Mouse (Mus musculus) mesoderm, embryonic 11.5 days (tissue): ENCODE data around the gene Garem2.
A peak's percentile ranks its signal among the peaks of the same experiment; 100 is the strongest.
"Not testable (repeated sequence)": the region's sequence is repeated elsewhere in the genome, so short reads cannot be mapped to it uniquely, and the experiment has no call there.

Source experiments
- DNase-seq: peaks from one replicate; pipeline ENCODE4 v3.0.0-alpha.2; 2012; ENCODE audit warnings: low read depth, low spot score

Garem2 gene

DNA sequence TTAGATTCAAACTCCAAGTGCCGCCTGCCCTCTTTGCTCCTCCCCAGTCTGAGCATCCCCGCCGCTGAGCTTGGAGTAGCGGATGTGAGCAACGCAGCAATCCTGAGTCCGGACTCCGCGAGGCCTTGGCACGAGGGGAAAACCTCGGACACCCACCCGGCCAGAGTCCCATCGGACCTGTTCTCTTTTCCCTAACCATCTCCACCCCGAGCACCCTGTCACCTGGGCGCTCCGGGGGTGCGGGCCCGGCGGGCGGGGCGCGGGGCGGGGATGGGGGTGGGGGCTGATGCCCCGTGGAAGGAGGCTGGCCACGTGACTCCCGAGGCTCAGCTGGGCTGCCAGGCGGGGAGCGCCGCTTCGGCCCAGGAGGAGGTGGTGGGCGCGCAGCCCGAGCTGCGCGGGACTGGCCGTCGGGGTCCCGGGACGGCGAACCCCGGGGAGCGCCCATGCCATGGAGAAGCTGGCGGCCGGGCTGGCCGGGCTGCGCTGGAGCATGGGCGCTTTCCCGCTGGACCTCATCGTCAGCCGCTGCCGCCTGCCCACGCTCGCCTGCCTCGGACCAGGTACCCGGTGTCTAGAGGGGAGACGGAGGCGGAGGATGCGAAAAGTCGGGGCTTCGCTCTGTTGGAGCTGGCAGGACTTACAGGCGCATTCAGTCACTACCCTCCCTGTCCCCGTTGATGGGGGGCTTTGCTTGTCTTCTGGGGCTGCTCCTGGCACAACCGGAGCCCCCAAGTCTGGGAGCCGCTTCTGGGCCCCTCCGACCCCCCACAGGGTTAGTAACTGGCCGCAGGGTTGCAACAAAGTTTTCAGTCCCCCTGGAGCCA lies at the start of gene Garem2:
Gene Garem2, plus strand, starts transcription at position 321 of the 827 bp plus-strand sequence.
- peak; percentile 42 for DNase-seq

DNA sequence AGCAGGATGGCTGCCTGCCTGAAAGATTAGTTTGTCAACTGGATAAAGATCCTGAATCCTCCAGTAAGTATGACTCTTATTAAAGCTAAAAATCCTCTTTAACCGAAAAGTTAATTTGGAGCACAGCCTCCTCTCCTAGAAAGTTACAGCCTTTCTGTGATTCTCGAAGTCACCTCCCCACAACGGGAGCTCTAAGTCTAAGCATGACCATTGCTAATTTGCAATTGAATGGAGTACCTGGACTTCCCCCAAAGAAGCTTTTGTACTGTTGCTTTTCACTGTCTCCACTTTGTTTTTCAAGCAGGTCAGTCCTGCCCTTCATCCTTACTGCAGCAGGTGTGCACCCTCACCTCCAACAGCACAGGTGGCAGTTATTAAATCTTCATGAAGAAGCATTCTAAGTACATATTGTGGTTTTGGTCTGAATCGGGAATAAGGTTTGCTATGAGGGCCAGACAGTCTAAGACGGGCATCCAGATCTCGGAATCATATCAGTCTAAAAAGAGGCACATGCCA lies 46.7 kb upstream of the Garem2 start:
- DNase-seq: no peak

DNA sequence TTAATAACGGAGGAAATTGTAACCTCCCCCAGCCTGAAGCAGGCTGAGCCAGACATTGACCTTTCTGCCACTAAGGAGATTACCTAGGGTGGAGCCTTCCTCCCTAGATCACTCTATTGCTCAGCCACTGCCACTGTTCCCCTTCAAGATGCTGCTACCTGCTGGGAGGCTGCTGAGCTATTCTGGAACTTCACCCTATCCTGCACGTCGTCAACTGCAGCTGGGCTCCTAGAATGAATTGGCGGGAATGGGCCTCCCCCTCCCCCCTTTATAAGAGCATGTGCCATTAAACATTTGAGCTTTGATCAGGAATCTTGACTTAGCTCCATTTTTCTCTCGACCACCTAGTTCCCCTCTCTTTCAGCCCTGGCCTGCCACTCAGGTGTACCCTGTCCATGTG lies 45.4 kb upstream of the Garem2 start:
- DNase-seq: not testable (repeated sequence)

DNA sequence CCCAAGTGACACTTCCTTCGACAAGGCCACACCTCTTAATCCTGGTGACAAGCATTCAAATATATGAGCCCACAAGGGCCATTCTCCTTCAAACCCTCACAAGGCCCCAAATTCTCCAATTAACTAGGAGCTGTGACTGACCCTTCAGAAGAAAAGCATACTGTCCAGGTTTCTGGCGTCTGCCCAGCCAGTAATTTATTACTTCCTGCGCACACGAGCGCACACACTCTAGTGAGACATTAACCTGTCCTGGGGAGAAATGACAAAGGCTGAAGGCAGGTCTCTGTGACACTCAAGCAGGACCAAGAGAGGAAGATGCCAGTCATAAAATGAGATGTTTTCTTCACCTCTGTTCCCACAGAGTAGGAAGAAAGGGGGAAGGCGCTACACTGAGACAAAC lies 37.2 kb upstream of the Garem2 start:
- DNase-seq: peak; percentile 6

DNA sequence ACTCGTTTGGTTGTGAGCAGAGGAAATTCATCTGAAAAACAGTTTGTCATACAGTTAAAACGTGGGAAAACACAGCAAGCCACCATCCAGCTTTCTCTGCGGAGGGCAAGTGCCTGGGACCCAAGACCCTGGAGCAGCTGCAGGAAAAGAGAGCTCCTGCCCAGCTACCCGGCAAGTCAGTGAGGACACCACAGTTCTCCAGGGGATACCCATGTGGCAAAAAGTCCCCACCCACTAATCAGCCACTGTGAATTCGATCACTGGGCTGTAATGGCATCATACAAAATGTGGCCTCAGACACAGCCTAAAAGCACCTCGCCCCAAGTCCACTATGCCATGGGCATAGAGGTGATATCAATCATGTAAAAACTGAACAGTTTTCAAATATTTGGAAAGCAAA lies 33.3 kb upstream of the Garem2 start:
- DNase-seq: no peak

DNA sequence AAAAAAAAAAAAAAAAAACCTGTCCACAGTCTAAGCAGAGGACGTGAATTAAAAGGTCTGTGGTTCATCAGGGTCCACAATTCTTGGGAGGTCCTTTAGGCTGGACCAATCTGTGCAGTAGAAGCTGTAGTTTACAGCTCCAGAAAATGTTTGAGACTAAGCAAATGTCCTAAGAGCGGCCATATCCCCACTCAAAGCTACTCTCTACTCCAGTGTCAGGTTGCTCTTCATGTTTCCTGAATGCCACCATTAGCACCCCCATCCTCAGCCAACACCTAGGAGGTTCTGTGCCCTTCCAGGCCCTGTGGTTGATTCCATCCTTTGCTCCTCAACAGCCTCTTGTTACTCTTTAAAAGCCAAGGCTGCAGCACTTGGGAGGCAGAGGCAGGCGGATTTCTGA lies 32.6 kb upstream of the Garem2 start:
- no peak for DNase-seq

DNA sequence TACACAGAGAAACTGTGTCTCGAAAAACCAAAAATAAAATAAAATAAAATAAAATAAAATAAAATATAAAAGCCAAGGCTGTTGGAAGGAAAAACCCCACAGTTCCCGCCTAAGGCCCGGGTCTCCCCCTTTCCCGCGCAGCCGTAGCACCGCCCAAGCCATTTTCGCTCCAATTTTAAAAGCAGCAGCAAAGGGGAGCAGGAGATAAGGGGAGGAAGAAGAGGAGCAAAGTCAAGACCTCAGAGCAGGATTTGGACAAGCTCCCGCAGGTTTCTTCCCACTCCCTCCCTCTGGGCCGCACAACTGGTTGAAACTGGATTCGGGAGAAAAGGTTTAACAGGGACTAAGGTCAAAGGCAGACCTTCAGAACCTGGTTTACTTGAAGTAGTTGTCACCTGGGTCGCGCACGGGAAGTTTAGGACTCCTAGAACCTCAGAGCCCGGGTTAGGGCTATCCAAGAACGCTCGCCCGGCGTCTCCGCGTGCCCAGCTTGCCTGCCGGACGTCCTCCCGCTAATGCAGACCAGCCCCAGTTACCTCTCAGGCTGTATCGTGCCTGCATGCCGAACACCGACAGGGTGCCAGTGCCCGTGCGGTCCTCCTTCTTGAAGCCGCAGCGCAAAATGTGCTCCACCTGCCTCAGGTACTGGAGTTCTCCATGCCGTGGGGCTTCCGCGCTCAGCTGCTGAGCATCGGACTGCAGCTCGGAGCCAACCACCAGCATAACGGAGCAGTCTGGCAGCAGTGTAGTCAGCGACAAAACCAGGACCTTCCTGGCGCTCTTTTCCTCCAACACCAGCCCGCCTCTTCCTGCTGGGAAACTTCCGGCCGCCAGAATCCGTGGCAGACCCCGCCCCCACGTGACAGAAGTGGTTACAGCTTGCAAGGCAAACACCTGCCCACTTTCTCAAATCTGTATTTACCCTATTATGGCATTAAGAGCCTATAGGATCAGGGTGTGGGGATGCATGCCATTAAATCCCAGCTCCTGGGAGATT lies 31.8 kb upstream of the Garem2 start, which contains the start of gene Tyms:
Gene Tyms, minus strand, starts transcription at position 793 of the 997 bp plus-strand sequence.
- peak; percentile 83 for DNase-seq

DNA sequence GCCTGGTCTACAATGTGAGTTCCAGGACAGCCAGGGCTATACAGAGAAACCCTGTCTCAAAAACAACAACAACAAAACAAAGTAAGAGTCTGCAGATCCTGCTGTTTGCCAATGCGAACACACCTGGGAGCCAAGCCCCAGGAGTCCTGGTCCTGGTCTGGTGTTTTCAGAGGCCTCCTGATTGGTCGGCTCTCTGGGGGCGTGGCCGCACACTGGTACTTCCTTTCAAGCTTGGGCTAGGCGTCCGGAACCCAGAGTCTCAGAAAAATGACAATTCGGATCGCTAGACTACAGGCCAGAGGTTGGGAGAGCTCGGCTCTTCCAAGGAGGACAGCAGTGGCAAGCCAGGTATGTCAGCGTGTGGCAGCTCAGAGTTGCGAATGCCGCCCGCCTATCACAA lies 12.3 kb upstream of the Garem2 start:
- DNase-seq: no peak

DNA sequence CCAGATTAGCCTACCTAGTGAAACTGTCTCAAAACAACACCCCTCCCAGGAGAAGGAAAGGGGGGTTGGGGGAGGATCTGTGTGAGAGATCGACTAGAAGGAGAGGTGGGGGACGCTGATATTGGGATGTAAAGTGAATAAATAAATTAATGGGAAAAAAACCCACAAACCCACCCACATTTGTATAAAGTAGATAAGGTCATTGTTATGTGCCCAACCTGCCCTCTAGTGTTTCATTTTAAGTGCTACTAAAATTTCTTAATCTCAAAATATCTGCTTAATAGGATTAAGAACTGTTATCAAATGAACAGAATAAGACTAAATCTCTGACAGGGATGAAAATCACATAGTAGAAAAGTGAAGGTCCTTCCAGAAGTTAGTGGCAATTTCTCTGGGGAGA lies 10.6 kb upstream of the Garem2 start:
- DNase-seq: no peak

DNA sequence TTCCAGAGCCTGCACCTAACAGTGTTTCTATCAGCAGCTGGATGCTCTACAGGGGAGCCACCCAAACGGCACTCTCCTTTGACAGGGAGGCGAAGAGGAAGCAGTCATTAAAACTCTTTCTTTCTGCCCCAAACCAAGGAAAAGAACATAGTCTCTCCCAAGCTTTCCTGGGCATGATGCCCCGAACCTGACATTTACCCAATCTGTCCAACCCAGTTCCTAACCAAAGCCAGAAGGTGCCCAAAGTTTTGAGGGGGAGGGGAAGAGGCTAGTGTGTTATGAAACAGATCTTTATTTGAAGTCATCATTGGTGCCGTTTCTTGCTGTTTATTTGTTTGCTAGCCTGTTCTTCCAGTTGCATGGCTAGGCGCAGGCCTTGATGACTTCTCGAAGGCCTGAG lies 9.2 kb upstream of the Garem2 start:
- DNase-seq: no peak

DNA sequence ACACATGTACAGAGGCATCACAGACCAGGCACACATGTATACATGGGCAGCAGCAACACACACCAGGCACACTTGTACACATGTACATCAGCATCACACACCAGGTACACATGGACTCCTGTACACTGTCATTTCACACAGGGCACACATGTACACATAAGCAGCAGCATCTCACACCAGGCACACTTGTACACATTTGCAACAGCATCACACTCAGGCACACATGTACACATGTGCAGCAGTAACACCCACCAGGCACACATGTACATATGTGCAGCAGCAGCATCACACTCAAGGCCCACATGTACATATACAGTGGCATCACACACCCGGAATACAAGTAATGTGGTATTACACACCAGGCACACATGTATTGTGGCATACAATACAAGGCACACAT lies 6.7 kb upstream of the Garem2 start:
- DNase-seq: no peak

DNA sequence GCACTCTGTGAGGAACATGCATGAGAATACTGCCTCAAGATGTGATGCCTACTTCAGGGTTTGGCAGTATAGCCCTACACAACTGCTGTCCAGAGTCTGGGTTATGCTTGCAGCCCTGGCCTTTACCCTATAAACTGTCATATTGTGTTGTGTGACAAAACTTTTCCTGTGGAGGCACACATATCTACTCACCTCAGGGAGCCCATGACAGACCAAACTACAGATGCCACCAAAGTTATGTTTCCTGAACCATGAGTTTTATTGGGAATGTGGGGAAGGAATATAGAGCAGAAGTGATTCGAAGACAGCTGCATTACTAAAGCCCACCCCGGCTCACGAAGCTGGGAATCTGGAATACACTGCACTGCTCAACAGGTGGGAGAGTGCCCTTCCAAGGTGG lies 1.6 kb upstream of the Garem2 start:
- DNase-seq: no peak

DNA sequence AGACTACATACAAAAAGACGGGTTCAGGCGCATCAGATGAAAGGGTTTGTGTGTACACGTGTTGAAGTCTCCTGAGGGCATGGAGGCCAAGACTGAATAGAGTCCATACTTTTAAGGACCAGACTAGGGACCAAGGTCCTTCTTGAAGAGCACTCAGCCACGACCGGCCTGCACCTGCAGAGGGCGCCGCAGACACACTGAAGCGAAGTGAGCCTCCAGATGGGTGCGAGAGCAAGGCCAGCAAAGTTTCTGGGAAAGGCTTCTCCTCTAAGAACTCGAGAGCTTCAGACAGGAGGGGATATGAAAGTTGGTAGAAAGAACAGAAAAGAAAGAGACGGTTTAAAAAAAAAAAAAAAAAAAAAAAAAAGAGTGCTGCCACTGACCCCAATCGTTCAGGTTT lies 622 bp upstream of the Garem2 start:
- peak; percentile 72 for DNase-seq

DNA sequence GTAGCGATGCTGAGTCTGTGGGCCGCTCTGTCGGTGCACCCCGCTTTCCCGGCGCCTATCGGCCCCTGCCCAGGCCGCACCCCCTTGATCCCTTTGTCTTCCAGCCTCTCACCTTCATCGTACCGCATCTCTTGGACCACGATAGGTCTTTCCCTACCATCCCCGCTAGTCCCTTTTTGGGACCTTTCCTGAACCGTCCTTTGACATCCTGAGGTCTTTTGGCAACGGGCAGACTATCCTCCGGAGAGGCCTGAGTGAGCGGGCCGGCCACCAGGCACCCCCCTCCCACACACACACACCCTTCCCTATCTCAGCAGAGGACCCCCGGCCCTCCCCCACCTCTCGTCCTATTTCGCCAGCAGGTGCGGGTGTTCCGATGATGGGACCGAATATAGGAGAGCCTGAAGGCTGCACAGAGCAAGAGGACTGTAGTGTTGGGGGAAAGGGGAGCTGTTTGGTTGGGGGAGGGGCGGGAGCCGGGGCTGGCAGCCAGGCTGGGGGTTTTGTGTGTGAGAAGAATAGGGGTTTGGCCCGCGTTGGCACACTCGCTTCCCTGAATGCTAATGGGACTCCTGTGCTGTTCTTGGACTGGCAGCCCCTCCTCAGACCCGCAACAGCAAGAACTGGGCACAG lies 823 bp downstream of the Garem2 start, which contains the start of gene 3110082J24Rik:
Gene 3110082J24Rik, minus strand, starts transcription at position 419 of the 633 bp plus-strand sequence.
- DNase-seq: no peak

DNA sequence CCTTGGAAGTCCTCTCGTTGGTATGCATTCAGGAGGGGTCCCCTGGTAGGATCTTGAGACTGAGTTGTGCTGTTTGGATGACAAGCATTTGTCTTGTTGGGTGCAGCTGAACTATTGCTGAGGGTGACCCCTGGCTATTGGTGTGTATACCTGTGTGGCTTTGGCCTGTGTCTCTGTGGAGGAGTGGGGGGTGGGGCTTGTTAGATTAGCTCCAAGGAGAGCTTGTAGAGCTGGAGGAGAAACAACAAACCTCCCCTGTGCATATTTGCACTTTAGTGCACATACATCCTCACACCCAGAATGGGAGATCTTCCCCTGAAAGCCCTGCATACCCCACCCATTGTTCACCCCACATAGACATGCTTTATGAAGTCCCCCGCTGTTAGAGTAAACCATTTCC lies 1.8 kb downstream of the Garem2 start:
- DNase-seq: no peak

DNA sequence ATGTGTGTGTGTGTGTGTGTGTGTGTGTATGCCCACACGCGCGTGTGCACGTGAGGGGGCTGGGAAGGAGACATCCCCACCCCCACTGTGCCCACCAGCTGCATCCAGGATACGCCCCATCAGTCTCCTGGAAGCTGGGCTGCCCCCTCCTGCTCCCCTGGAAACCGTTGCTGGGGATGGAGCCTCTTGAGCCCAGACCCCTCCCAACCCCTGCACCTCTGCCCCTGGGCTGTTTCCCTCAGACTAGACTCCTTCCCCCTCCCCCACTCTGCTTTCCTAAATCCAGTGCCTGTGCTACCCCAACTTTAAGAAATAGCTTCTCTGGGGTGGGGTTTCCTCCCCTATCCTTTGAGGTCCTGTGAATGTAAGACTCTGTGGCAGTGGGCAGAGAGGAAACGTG lies 2.2 kb downstream of the Garem2 start:
- peak; percentile 58 for DNase-seq

DNA sequence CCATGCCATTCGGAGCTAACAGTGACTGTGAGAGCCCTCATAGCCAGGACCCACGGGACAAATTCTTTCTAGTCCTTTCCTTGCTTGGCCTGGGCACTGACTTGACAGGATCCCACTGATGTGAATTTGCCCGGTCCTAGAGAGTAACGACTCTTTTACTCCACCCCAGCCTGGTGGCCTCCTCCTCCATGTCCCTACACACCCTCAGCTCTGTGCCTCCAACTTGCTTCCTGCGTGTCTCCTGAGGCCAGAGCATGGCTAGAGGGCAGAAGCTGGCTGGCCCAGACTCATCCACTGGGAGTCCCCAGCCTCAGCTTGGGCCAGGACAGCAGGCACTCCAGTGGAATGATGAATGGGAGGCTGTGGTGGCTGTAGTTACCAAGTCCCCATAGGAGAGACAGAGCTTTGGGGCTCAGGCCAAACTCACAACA lies 2.7 kb downstream of the Garem2 start:
- peak; percentile 36 for DNase-seq

DNA sequence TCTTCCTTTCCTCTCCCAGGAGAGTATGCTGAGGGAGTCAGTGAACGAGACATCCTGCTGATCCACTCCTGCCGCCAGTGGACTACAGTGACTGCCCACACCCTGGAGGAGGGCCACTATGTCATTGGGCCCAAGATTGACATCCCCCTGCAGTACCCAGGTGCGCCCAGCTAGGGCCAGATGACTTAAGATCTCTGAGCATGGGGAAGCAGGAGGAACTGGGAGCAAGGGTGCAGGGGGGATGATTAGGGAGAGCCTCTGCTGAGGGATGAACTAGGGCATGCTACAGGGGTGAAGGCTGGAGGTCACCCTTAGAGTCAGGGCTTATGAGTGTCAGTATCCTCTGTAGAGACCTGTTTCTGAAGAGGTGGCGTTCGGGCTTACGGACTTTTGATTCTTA lies 3.3 kb downstream of the Garem2 start:
- DNase-seq: no peak

DNA sequence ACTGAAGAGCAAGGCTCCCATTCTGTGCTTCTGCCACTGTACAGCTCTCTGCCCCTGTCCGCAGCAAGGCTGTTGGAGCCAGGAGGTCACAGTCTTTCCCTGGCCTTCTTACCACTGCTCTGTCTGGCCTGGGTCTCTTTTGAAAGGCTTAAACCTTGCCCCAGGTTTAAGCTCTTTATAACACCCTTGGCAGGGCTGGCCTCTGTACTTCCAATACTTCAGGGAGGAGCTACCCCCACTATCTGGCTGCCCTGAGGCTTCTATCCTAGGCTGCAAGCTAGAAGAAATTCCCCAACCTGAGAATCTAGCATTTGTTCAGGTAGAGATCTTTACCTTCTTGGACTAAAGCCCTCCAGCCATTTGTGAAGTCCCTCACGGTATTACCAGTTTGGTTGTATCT lies 4.9 kb downstream of the Garem2 start:
- no peak for DNase-seq

DNA sequence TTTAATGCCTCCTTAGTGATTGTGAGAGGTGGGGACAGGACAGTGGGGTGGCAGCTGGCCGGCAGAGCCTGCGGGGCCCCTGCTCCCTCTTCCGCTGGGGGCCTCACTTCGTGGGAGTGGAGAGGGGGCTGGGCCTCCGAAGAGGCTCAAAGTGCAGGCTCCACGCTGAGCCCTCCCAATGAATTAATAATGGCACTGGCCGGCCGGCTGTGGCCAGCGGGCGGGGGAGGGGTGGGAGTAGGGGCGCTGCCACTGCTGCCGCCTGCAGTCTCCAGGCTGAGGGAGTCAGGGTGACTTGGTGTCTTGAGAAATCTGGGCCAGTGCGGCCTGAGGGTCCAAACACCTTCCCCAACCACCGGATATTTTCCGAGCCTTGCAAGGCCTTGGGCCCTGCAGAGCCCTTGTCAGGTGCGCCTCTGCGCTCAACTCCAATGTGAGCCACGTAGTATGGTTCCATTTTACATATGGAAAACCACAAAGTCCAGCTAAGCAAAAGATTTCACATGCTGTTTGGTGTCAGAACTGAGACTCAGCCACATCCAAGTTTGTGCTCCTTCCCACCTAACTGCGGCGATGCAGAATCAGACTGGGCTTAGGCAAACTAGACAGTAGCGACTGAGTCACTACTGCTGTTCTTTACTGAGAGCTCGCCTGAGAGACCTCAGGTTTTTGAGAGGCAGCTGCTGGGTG lies 5.6 kb downstream of the Garem2 start:
- peak; percentile 53 for DNase-seq

DNA sequence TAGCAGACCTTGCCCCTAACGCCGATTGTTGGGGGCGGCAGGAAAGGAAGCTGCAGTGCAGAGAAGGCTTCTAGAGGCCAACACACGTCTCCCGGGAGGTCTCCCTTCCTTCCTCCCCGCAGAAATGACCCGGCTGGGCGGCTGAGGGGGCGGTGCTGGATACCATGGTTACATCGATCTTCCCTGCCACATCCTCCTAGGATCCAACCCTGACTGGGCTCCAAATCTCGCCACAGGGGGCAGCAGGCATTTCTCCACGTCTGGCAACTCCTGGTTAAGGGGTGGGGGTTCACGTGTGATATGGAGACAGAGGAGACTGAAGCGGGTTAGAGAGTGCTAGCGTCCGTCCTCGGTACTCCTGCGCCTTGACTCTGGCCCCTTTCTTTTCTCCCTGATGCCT lies 6.2 kb downstream of the Garem2 start:
- DNase-seq: peak; percentile 88
